Mouse (Mus musculus): Measurements from ENCODE around the gene Epb41l2. TPM values are rescaled to one million over a fixed set of nuclear protein-coding genes. Genes with fewer than 3 reads are reported as not detected.

The Epb41l2 gene
- polyA plus RNA-seq, 1 experiment from 2014 or later: 23.6 TPM

DNA sequence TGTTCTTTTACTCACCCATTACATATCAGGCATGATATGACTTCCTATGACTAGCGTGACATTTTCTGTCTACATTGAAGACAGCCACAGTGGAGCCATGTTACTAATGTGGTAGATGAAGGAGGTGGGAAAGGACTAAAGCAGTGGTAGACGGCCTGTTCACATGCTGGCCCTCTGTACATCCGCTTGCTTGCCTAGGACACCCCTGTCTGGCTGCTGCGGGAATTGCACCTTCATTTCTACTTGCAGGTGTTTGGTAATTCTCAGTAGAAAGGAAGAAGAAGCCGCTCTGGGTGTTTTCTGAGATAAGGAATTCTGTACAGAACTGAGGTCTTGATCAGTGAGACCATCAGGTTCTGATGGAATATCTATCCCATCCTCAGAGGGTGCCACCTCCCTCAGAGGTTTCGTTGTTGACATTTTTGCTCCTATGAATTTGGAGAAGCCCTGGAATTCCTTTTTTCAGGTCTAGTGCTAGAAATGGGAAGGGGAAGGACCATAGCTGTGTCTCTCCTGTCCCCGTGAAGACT is 55.7 kb downstream of the Epb41l2 start:
- ATAC-seq (ENCODE audit: low FRiP score, low TSS enrichment): no peak
- 89% methylated on average over 7 of the region's 7 CpGs for WGBS
- H3K27ac ChIP-seq (replicated peaks; ENCODE audit: low read depth, low read length): no peak overlapping the region

GRCm38 (mm10) chr10:25416696-25417095 is 57.1 kb downstream of the Epb41l2 start:
- no peak overlapping the region for H3K4me3 ChIP-seq (replicated peaks; ENCODE audit: low read depth, low read length)
- no peak overlapping the region for H3K4me2 ChIP-seq (ENCODE audit: low read length)
- H3K27me3 ChIP-seq (ENCODE audit: control insufficient read depth, insufficient read depth, low read length): no peaks in the 10 kb centered on the region
- WGBS: 88% methylated on average over 5 of the region's 5 CpGs
- no peaks in the 10 kb centered on the region for H3K4me1 ChIP-seq (ENCODE audit: control insufficient read depth, insufficient read depth, low read length)
- H3K36me3 ChIP-seq (ENCODE audit: control insufficient read depth, insufficient read depth, low read length): no peaks in the 10 kb centered on the region
- DNase-seq (no peak), ATAC-seq (ENCODE audit: low FRiP score, low TSS enrichment) (no peak)
- H3K27ac ChIP-seq (replicated peaks; ENCODE audit: low read depth, low read length): no peak overlapping the region
- H3K9ac ChIP-seq (replicated peaks; ENCODE audit: low read length): no peak overlapping the region
- H3K9me3 ChIP-seq (ENCODE audit: control insufficient read depth, low read length): no peaks in the 10 kb centered on the region

More for the DNA sequence above, 55.7 kb downstream of the Epb41l2 start:
- Histone ChIP-seq H3K9me3 (ENCODE audit: control insufficient read depth, low read length) (no peaks in the 10 kb centered on the region), H3K27me3 (ENCODE audit: control insufficient read depth, insufficient read depth, low read length) (no peaks in the 10 kb centered on the region), H3K9ac (replicated peaks; ENCODE audit: low read length) (no peak overlapping the region), H3K4me1 (ENCODE audit: control insufficient read depth, insufficient read depth, low read length) (no peaks in the 10 kb centered on the region), H3K4me2 (ENCODE audit: low read length) (no peak overlapping the region), H3K4me3 (replicated peaks; ENCODE audit: low read depth, low read length) (no peak overlapping the region), H3K36me3 (ENCODE audit: control insufficient read depth, insufficient read depth, low read length) (no peaks in the 10 kb centered on the region)
- DNase-seq: no peak

GRCm38 (mm10) chr10:25426058-25426457 is 66.5 kb downstream of the Epb41l2 start:
- Histone ChIP-seq H3K27me3 (ENCODE audit: control insufficient read depth, insufficient read depth, low read length) (no peaks in the 10 kb centered on the region), H3K4me1 (ENCODE audit: control insufficient read depth, insufficient read depth, low read length) (no peaks in the 10 kb centered on the region), H3K4me3 (replicated peaks; ENCODE audit: low read depth, low read length) (no peak overlapping the region), H3K9me3 (ENCODE audit: control insufficient read depth, low read length) (no peaks in the 10 kb centered on the region), H3K36me3 (ENCODE audit: control insufficient read depth, insufficient read depth, low read length) (no peaks in the 10 kb centered on the region), H3K4me2 (ENCODE audit: low read length) (no peak overlapping the region), H3K9ac (replicated peaks; ENCODE audit: low read length) (no peak overlapping the region), H3K27ac (replicated peaks; ENCODE audit: low read depth, low read length) (no peak overlapping the region)
- 61% methylated on average over 1 of the region's 1 CpGs for WGBS
- DNase-seq (no peak), ATAC-seq (ENCODE audit: low FRiP score, low TSS enrichment) (no peak)

- Histone ChIP-seq H3K4me1 (ENCODE audit: control insufficient read depth, insufficient read depth, low read length) (no peaks in the 10 kb centered on the region), H3K27me3 (ENCODE audit: control insufficient read depth, insufficient read depth, low read length) (no peaks in the 10 kb centered on the region), H3K27ac (replicated peaks; ENCODE audit: low read depth, low read length) (no peak overlapping the region), H3K9me3 (ENCODE audit: control insufficient read depth, low read length) (no peaks in the 10 kb centered on the region), H3K4me3 (replicated peaks; ENCODE audit: low read depth, low read length) (no peak overlapping the region), H3K9ac (replicated peaks; ENCODE audit: low read length) (no peak overlapping the region), H3K4me2 (ENCODE audit: low read length) (no peak overlapping the region), H3K36me3 (ENCODE audit: control insufficient read depth, insufficient read depth, low read length) (no peaks in the 10 kb centered on the region)
- no peak for DNase-seq
- ATAC-seq (ENCODE audit: low FRiP score, low TSS enrichment): no peak
- WGBS: 81% methylated on average over 4 of the region's 4 CpGs
Measured at GRCm38 (mm10) chr10:25426814-25427213, 67.2 kb downstream of the Epb41l2 start.

DNA sequence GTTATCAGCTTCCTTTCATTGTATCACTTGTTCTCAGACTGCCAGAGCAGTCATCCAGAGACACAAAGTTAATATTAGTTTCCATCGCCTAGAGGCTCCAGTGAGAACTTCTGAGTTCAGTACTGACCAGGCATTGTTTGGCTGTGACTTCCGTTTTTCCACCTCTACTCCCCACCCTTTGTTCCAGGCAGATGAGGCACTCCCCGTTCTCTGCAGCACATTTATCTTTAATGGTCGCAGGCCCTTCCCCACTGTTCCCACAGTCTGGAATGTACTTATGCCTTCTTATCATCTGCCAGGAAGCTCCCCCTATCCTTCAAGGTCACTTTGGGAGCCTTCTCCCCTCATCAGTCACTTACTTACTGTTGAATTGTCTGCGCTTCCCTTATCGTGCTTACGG is 67.9 kb downstream of the Epb41l2 start:
- no peaks in the 10 kb centered on the region for H3K27me3 ChIP-seq (ENCODE audit: control insufficient read depth, insufficient read depth, low read length)
- no peak overlapping the region for H3K4me3 ChIP-seq (replicated peaks; ENCODE audit: low read depth, low read length)
- H3K9me3 ChIP-seq (ENCODE audit: control insufficient read depth, low read length): no peaks in the 10 kb centered on the region
- H3K27ac ChIP-seq (replicated peaks; ENCODE audit: low read depth, low read length): no peak overlapping the region
- WGBS: 72% methylated on average over 7 of the region's 7 CpGs
- H3K4me1 ChIP-seq (ENCODE audit: control insufficient read depth, insufficient read depth, low read length): no peaks in the 10 kb centered on the region
- ATAC-seq (ENCODE audit: low FRiP score, low TSS enrichment): no peak
- DNase-seq: no peak
- H3K9ac ChIP-seq (replicated peaks; ENCODE audit: low read length): no peak overlapping the region
- H3K4me2 ChIP-seq (ENCODE audit: low read length): no peak overlapping the region
- no peaks in the 10 kb centered on the region for H3K36me3 ChIP-seq (ENCODE audit: control insufficient read depth, insufficient read depth, low read length)

DNA sequence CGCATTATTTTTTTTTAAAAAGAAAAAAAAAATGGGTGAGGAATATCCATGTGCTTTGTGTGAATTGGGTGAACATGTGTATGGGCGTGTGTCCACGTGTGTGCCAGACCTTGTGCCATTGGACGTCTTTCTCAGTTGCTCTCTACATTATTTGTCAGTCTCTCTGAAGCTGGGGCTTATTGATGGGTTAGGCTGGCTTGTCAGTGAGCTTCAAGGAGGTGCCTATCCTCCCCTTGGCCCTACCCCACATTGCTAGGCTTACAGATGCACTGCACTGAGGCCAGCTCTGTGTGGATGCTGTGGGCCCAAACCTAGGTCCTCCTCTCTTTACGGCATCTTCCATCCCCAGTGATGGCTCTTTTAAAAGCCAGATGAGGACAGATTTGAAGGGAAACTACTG is 69.1 kb downstream of the Epb41l2 start:
- DNase-seq (no peak), ATAC-seq (ENCODE audit: low FRiP score, low TSS enrichment) (no peak)
- H3K9me3 ChIP-seq (ENCODE audit: control insufficient read depth, low read length): no peaks in the 10 kb centered on the region
- H3K27me3 ChIP-seq (ENCODE audit: control insufficient read depth, insufficient read depth, low read length): no peaks in the 10 kb centered on the region
- no peaks in the 10 kb centered on the region for H3K4me1 ChIP-seq (ENCODE audit: control insufficient read depth, insufficient read depth, low read length)
- H3K27ac ChIP-seq (replicated peaks; ENCODE audit: low read depth, low read length): no peak overlapping the region
- no peaks in the 10 kb centered on the region for H3K36me3 ChIP-seq (ENCODE audit: control insufficient read depth, insufficient read depth, low read length)
- 87% methylated on average over 5 of the region's 5 CpGs for WGBS
- no peak overlapping the region for H3K4me3 ChIP-seq (replicated peaks; ENCODE audit: low read depth, low read length)
- no peak overlapping the region for H3K4me2 ChIP-seq (ENCODE audit: low read length)
- H3K9ac ChIP-seq (replicated peaks; ENCODE audit: low read length): no peak overlapping the region

- no peaks in the 10 kb centered on the region for H3K27me3 ChIP-seq (ENCODE audit: control insufficient read depth, insufficient read depth, low read length)
- H3K4me2 ChIP-seq (ENCODE audit: low read length): no peak overlapping the region
- H3K9ac ChIP-seq (replicated peaks; ENCODE audit: low read length): no peak overlapping the region
- DNase-seq (no peak), ATAC-seq (ENCODE audit: low FRiP score, low TSS enrichment) (no peak)
- H3K27ac ChIP-seq (replicated peaks; ENCODE audit: low read depth, low read length): no peak overlapping the region
- no peaks in the 10 kb centered on the region for H3K4me1 ChIP-seq (ENCODE audit: control insufficient read depth, insufficient read depth, low read length)
- H3K36me3 ChIP-seq (ENCODE audit: control insufficient read depth, insufficient read depth, low read length): no peaks in the 10 kb centered on the region
- H3K4me3 ChIP-seq (replicated peaks; ENCODE audit: low read depth, low read length): no peak overlapping the region
- no peaks in the 10 kb centered on the region for H3K9me3 ChIP-seq (ENCODE audit: control insufficient read depth, low read length)
- 94% methylated on average over 4 of the region's 4 CpGs for WGBS
Measured at GRCm38 (mm10) chr10:25429346-25429745, 69.7 kb downstream of the Epb41l2 start.

GRCm38 (mm10) chr10:25430862-25431261 is 71.3 kb downstream of the Epb41l2 start:
- no peak overlapping the region for H3K9ac ChIP-seq (replicated peaks; ENCODE audit: low read length)
- H3K27me3 ChIP-seq (ENCODE audit: control insufficient read depth, insufficient read depth, low read length): no peaks in the 10 kb centered on the region
- H3K4me3 ChIP-seq (replicated peaks; ENCODE audit: low read depth, low read length): no peak overlapping the region
- whole genome bisulfite sequencing: 65% methylated on average over 6 of the region's 6 CpGs
- H3K9me3 ChIP-seq (ENCODE audit: control insufficient read depth, low read length): no peaks in the 10 kb centered on the region
- DNase-seq: no peak
- H3K36me3 ChIP-seq (ENCODE audit: control insufficient read depth, insufficient read depth, low read length): no peaks in the 10 kb centered on the region
- no peak overlapping the region for H3K27ac ChIP-seq (replicated peaks; ENCODE audit: low read depth, low read length)
- H3K4me1 ChIP-seq (ENCODE audit: control insufficient read depth, insufficient read depth, low read length): no peaks in the 10 kb centered on the region
- H3K4me2 ChIP-seq (ENCODE audit: low read length): no peak overlapping the region
- no peak for ATAC-seq (ENCODE audit: low FRiP score, low TSS enrichment)

- Histone ChIP-seq H3K27ac (replicated peaks; ENCODE audit: low read depth, low read length) (no peak overlapping the region), H3K27me3 (ENCODE audit: control insufficient read depth, insufficient read depth, low read length) (no peaks in the 10 kb centered on the region), H3K9me3 (ENCODE audit: control insufficient read depth, low read length) (no peaks in the 10 kb centered on the region), H3K4me1 (ENCODE audit: control insufficient read depth, insufficient read depth, low read length) (no peaks in the 10 kb centered on the region), H3K4me2 (ENCODE audit: low read length) (no peak overlapping the region), H3K4me3 (replicated peaks; ENCODE audit: low read depth, low read length) (no peak overlapping the region), H3K9ac (replicated peaks; ENCODE audit: low read length) (no peak overlapping the region), H3K36me3 (ENCODE audit: control insufficient read depth, insufficient read depth, low read length) (no peaks in the 10 kb centered on the region)
- ATAC-seq (ENCODE audit: low FRiP score, low TSS enrichment) (no peak), DNase-seq (no peak)
- 70% methylated on average over 10 of the region's 10 CpGs for WGBS
Measured at GRCm38 (mm10) chr10:25432351-25432750, 72.8 kb downstream of the Epb41l2 start.
